Mouse (Mus musculus): ENCODE results near the gene Pabpn1. TPM values are rescaled to one million over a fixed set of nuclear protein-coding genes. Genes with fewer than 3 reads are reported as not detected.

The Pabpn1 gene
- polyA plus RNA-seq, 1 experiment from 2014 or later: 203 TPM

GRCm38 (mm10) chr14:54870861-54871260, 21.4 kb upstream of the Pabpn1 start, which contains the start of gene Homez:
Gene Homez (minus strand): TSS chr14:54870961.
- no peaks in the 10 kb centered on the region for H3K9me3 ChIP-seq
- no peak within 1 kb of the TSS for H3K4me2 ChIP-seq (replicated peaks)
- H3K9ac ChIP-seq (replicated peaks): no peak within 1 kb of the TSS
- H3K27me3 ChIP-seq: no peaks in the 10 kb centered on the region
- H3K36me3 ChIP-seq: no peaks in the 10 kb centered on the region; the same call in 1 of the 2 replicates
- H3K4me3 ChIP-seq (replicated peaks): no peak within 1 kb of the TSS
- 89% methylated on average over 5 of the region's 5 CpGs for WGBS
- no peak within 1 kb of the TSS for H3K27ac ChIP-seq
- ATAC-seq: no peak
- H3K4me1 ChIP-seq (replicated peaks): peaks cover 8% of the 10 kb centered on the region

GRCm38 (mm10) chr14:54874165-54874564, 18.1 kb upstream of the Pabpn1 start:
- WGBS: 91% methylated on average over 3 of the region's 3 CpGs
- Histone ChIP-seq H3K9ac (replicated peaks) (no peak overlapping the region), H3K9me3 (no peaks in the 10 kb centered on the region), H3K4me3 (replicated peaks) (no peak overlapping the region), H3K36me3 (no peaks in the 10 kb centered on the region; the same call in 1 of the 2 replicates), H3K4me2 (replicated peaks) (no peak overlapping the region), H3K27me3 (peaks cover 6% of the 10 kb centered on the region; the same call in 1 of the 2 replicates), H3K27ac (no peak overlapping the region), H3K4me1 (replicated peaks) (peaks cover 18% of the 10 kb centered on the region)
- ATAC-seq: no peak

- no peaks in the 10 kb centered on the region; the same call in 1 of the 2 replicates for H3K36me3 ChIP-seq
- peak overlapping the region; percentile 92 for H3K27ac ChIP-seq
- 2% methylated on average over 36 of the region's 36 CpGs for WGBS
- peaks cover 6% of the 10 kb centered on the region; the same call in 1 of the 2 replicates for H3K27me3 ChIP-seq
- H3K9ac ChIP-seq (replicated peaks): peak overlapping the region; percentile 88
- no peaks in the 10 kb centered on the region for H3K9me3 ChIP-seq
- peak overlapping the region; percentile 97 for H3K4me2 ChIP-seq (replicated peaks)
- ATAC-seq: peak; percentile 68
- peak overlapping the region; percentile 70 for H3K4me3 ChIP-seq (replicated peaks)
- peaks cover 18% of the 10 kb centered on the region for H3K4me1 ChIP-seq (replicated peaks)
Observed at GRCm38 (mm10) chr14:54875844-54876538, 16.3 kb upstream of the Pabpn1 start.

- H3K4me1 ChIP-seq (replicated peaks): peaks cover 18% of the 10 kb centered on the region
- no peaks in the 10 kb centered on the region; the same call in 1 of the 2 replicates for H3K36me3 ChIP-seq
- peaks cover 9% of the 10 kb centered on the region; the same call in 1 of the 2 replicates for H3K27me3 ChIP-seq
- ATAC-seq: peak; percentile 91
- H3K9me3 ChIP-seq: no peaks in the 10 kb centered on the region
- WGBS: under 1% methylated on average over 50 of the region's 72 CpGs
- peak overlapping the region; percentile 70 for H3K4me3 ChIP-seq (replicated peaks)
- peak overlapping the region; percentile 88 for H3K9ac ChIP-seq (replicated peaks)
- peak overlapping the region; percentile 97 for H3K4me2 ChIP-seq (replicated peaks)
- H3K27ac ChIP-seq: peak overlapping the region; percentile 92
Observed at GRCm38 (mm10) chr14:54876539-54877047, 15.7 kb upstream of the Pabpn1 start.

- Histone ChIP-seq H3K27ac (peak within 1 kb of the TSS; percentile 92), H3K9ac (replicated peaks) (peak within 1 kb of the TSS; percentile 88), H3K27me3 (peaks cover 9% of the 10 kb centered on the region; the same call in 1 of the 2 replicates), H3K4me1 (replicated peaks) (peaks cover 18% of the 10 kb centered on the region), H3K36me3 (no peaks in the 10 kb centered on the region; the same call in 1 of the 2 replicates), H3K9me3 (no peaks in the 10 kb centered on the region), H3K4me2 (replicated peaks) (peak within 1 kb of the TSS; percentile 97), H3K4me3 (replicated peaks) (peak within 1 kb of the TSS; percentile 70)
- ATAC-seq: peak; percentile 77
- WGBS: under 1% methylated on average over 50 of the region's 61 CpGs
Observed at GRCm38 (mm10) chr14:54877048-54877715, 15.1 kb upstream of the Pabpn1 start, which contains the start of gene Ppp1r3e. Gene Ppp1r3e (minus strand): TSS chr14:54877550.

- Histone ChIP-seq H3K9me3 (no peaks in the 10 kb centered on the region), H3K4me3 (replicated peaks) (peak within 1 kb of the TSS; percentile 71), H3K36me3 (peaks cover 23% of the 10 kb centered on the region), H3K27ac (peak within 1 kb of the TSS; percentile 88), H3K4me2 (replicated peaks) (peak within 1 kb of the TSS; percentile 79), H3K9ac (replicated peaks) (peak within 1 kb of the TSS; percentile 91), H3K27me3 (peaks cover 6% of the 10 kb centered on the region; the same call in 1 of the 2 replicates), H3K4me1 (replicated peaks) (peaks cover 24% of the 10 kb centered on the region)
- ATAC-seq: peak; percentile 89
- WGBS: under 1% methylated on average over 27 of the region's 27 CpGs
Observed at GRCm38 (mm10) chr14:54883154-54884021, 8.9 kb upstream of the Pabpn1 start, which contains the start of the genes Bcl2l2 and Gm20521. Gene Bcl2l2 (plus strand): TSS chr14:54883377. Gene Gm20521 (plus strand): TSS chr14:54883441.

GRCm38 (mm10) chr14:54884022-54884712, 8.1 kb upstream of the Pabpn1 start:
- 33% methylated on average over 21 of the region's 21 CpGs for WGBS
- peak overlapping the region; percentile 71 for H3K4me3 ChIP-seq (replicated peaks)
- no peak for ATAC-seq
- peaks cover 24% of the 10 kb centered on the region for H3K4me1 ChIP-seq (replicated peaks)
- peaks cover 23% of the 10 kb centered on the region for H3K36me3 ChIP-seq
- peak overlapping the region; percentile 91 for H3K9ac ChIP-seq (replicated peaks)
- H3K27ac ChIP-seq: peak overlapping the region; percentile 88
- no peaks in the 10 kb centered on the region for H3K9me3 ChIP-seq
- H3K4me2 ChIP-seq (replicated peaks): peak overlapping the region; percentile 79
- H3K27me3 ChIP-seq: peaks cover 3% of the 10 kb centered on the region; the same call in 1 of the 2 replicates

GRCm38 (mm10) chr14:54885309-54885708, 7.0 kb upstream of the Pabpn1 start:
- H3K9me3 ChIP-seq: no peaks in the 10 kb centered on the region
- peak overlapping the region; percentile 12; the same call in 1 of the 2 replicates for H3K4me3 ChIP-seq (replicated peaks)
- peak overlapping the region; percentile 79; the same call in 1 of the 2 replicates for H3K4me2 ChIP-seq (replicated peaks)
- H3K4me1 ChIP-seq (replicated peaks): peaks cover 24% of the 10 kb centered on the region
- H3K27me3 ChIP-seq: peaks cover 3% of the 10 kb centered on the region; the same call in 1 of the 2 replicates
- ATAC-seq: no peak
- no peak overlapping the region for H3K27ac ChIP-seq
- peaks cover 23% of the 10 kb centered on the region for H3K36me3 ChIP-seq
- 89% methylated on average over 11 of the region's 11 CpGs for WGBS
- peak overlapping the region; percentile 54 for H3K9ac ChIP-seq (replicated peaks)

- H3K27me3 ChIP-seq: no peaks in the 10 kb centered on the region
- peak overlapping the region; percentile 100 for H3K9ac ChIP-seq (replicated peaks)
- H3K4me2 ChIP-seq (replicated peaks): peak overlapping the region; percentile 51
- peak overlapping the region; percentile 97 for H3K27ac ChIP-seq
- peaks cover 29% of the 10 kb centered on the region for H3K4me1 ChIP-seq (replicated peaks)
- under 1% methylated on average over 38 of the region's 38 CpGs for WGBS
- H3K9me3 ChIP-seq: no peaks in the 10 kb centered on the region
- peak; percentile 99 for ATAC-seq
- peaks cover 31% of the 10 kb centered on the region for H3K36me3 ChIP-seq
- H3K4me3 ChIP-seq (replicated peaks): peak overlapping the region; percentile 92
Observed at GRCm38 (mm10) chr14:54893651-54894181, 1.4 kb downstream of the Pabpn1 start.

- Histone ChIP-seq H3K36me3 (peaks cover 37% of the 10 kb centered on the region), H3K27me3 (no peaks in the 10 kb centered on the region), H3K4me3 (replicated peaks) (peak overlapping the region; percentile 92), H3K9me3 (no peaks in the 10 kb centered on the region), H3K4me1 (replicated peaks) (peaks cover 29% of the 10 kb centered on the region), H3K4me2 (replicated peaks) (peak overlapping the region; percentile 66), H3K27ac (peak overlapping the region; percentile 97), H3K9ac (replicated peaks) (peak overlapping the region; percentile 100)
- ATAC-seq: peak; percentile 60; the same call in 1 of the 2 replicates
- under 1% methylated on average over 53 of the region's 54 CpGs for WGBS
Observed at GRCm38 (mm10) chr14:54894296-54895151, 2.2 kb downstream of the Pabpn1 start.
